In genomic region chr8:71569366-71570290, GRCm38 (mm10) we compare ENCODE assay signal across 8 mouse cellular contexts. TPM values are rescaled to one million over a fixed set of nuclear protein-coding genes. Genes with fewer than 3 reads are reported as not detected.
DNase-seq lines count a peak whose midpoint lies in the region; ATAC-seq and TF ChIP-seq lines count a peak whose summit lies in the region.

No protein-coding gene starts in this region.

- peaks cover 57% of the 10 kb centered on the region for H3K27me3 ChIP-seq in hindbrain, embryonic 10.5 days (ENCODE audit: insufficient read depth, poor library complexity, severe bottlenecking)
- H3K27me3 ChIP-seq in neural tube, embryonic 15.5 days (replicated peaks), result peaks cover 15% of the 10 kb centered on the region

- no peak for TF ChIP-seq CTCF in lung, adult 2 months (IDR thresholded peaks at IDR 0.05; ENCODE audit: insufficient read depth, low read length)

- peak; percentile 88 for DNase-seq in NIH3T3 (ENCODE audit: low read depth)
- peak; percentile 94 to 95 for DNase-seq in cerebellum, postnatal 14 days
- peak; percentile 87 to 88 for DNase-seq in frontal cortex, postnatal 10 days (ENCODE audit: low spot score in 2 of 2)
- peak; percentile 83 for DNase-seq in hindbrain, embryonic 10.5 days (ENCODE audit: low spot score)
- DNase-seq in layer of hippocampus, adult 8-10 months (ENCODE audit: low spot score in 2 of 2), result peak; percentile 92 to 95
- DNase-seq in lung, adult 2 months, result peak; percentile 93
- DNase-seq in testis, postnatal 10 days (ENCODE audit: low spot score), result peak; percentile 93

- TF ChIP-seq POLR2A in lung, adult 2 months (IDR thresholded peaks at IDR 0.05; ENCODE audit: borderline replicate concordance, extremely low read depth, low read depth, low read length), result peak; percentile 59; the same call in 1 of the 2 replicates

- H3K9ac ChIP-seq in neural tube, embryonic 15.5 days (replicated peaks), result peak overlapping the region; percentile 84

- H3K9me3 ChIP-seq in hindbrain, embryonic 10.5 days, result no peaks in the 10 kb centered on the region
- H3K9me3 ChIP-seq in neural tube, embryonic 15.5 days (replicated peaks), result no peaks in the 10 kb centered on the region

- WGBS in hindbrain, embryonic 10.5 days, result under 1% methylated on average over 51 of the region's 51 CpGs
- WGBS in lung, adult 2 months, result 5% methylated on average over 51 of the region's 51 CpGs
- under 1% methylated on average over 51 of the region's 51 CpGs for WGBS in neural tube, embryonic 15.5 days

- no peaks in the 10 kb centered on the region for H3K36me3 ChIP-seq in hindbrain, embryonic 10.5 days
- no peaks in the 10 kb centered on the region for H3K36me3 ChIP-seq in neural tube, embryonic 15.5 days

- peak overlapping the region; percentile 88 for H3K4me2 ChIP-seq in neural tube, embryonic 15.5 days

- ATAC-seq in neural tube, embryonic 15.5 days (ENCODE audit: low FRiP score), result peak; percentile 87

- peaks cover 40% of the 10 kb centered on the region for H3K4me1 ChIP-seq in hindbrain, embryonic 10.5 days (replicated peaks)
- peaks cover 9% of the 10 kb centered on the region for H3K4me1 ChIP-seq in lung, adult 2 months (ENCODE audit: control insufficient read depth, insufficient read depth, low read length)
- H3K4me1 ChIP-seq in neural tube, embryonic 15.5 days, result peaks cover 47% of the 10 kb centered on the region

- H3K4me3 ChIP-seq in hindbrain, embryonic 10.5 days, result peak overlapping the region; percentile 80
- H3K4me3 ChIP-seq in lung, adult 2 months (replicated peaks; ENCODE audit: extremely low read depth, low read depth, low read length), result peak overlapping the region; percentile 89
- peak overlapping the region; percentile 69 for H3K4me3 ChIP-seq in neural tube, embryonic 15.5 days (replicated peaks)

- H3K27ac ChIP-seq in hindbrain, embryonic 10.5 days, result peak overlapping the region; percentile 80
- peak overlapping the region; percentile 92 for H3K27ac ChIP-seq in neural tube, embryonic 15.5 days (replicated peaks)

RNA-seq across cellular contexts. Expression of gene Slc27a1, which starts 0.9 kb away (rescaled TPM):
- 24.1 and 28.9 TPM in 2 replicates for polyA plus RNA-seq in hindbrain, embryonic 10.5 days (2016; fragmentation: Nextera tagmentation; extraction: Ambion mirVana)
- total RNA-seq in layer of hippocampus, adult 8-10 months (2022), result 100 to 1,000 TPM; 107 to 130 (median 117) TPM
- polyA plus RNA-seq in lung, adult 2 months (2012; rRNA removed), result 73.5 and 101 TPM in 2 replicates
- 83.0 and 85.9 TPM in 2 replicates for polyA plus RNA-seq in neural tube, embryonic 15.5 days (2015; fragmentation: Nextera tagmentation; extraction: Ambion mirVana)

RNA-seq across cellular contexts. Expression of gene Nxnl1, which starts 3.2 kb away (rescaled TPM):
- not detected in 2 replicates for polyA plus RNA-seq in hindbrain, embryonic 10.5 days (2016; fragmentation: Nextera tagmentation; extraction: Ambion mirVana)
- total RNA-seq in layer of hippocampus, adult 8-10 months (2022), result under 1 TPM in 2 of 4 experiments, not detected in 2; 0.14 to 0.28 TPM
- 0.09 TPM in 1 of 2 replicates, not detected in the other for polyA plus RNA-seq in lung, adult 2 months (2012; rRNA removed)
- 0.15 TPM in 1 of 2 replicates, not detected in the other for polyA plus RNA-seq in neural tube, embryonic 15.5 days (2015; fragmentation: Nextera tagmentation; extraction: Ambion mirVana)

RNA-seq across cellular contexts. Expression of gene Tmem221, which starts 11.0 kb away (rescaled TPM):
- polyA plus RNA-seq in hindbrain, embryonic 10.5 days (2016; fragmentation: Nextera tagmentation; extraction: Ambion mirVana), result 0.18 and 0.26 TPM in 2 replicates
- total RNA-seq in layer of hippocampus, adult 8-10 months (2022), result 1 to 10 TPM in 1 of 4 experiments, under 1 TPM in 3; 0.27 to 1.3 (median 0.54) TPM
- 18.5 and 25.2 TPM in 2 replicates for polyA plus RNA-seq in lung, adult 2 months (2012; rRNA removed)
- polyA plus RNA-seq in neural tube, embryonic 15.5 days (2015; fragmentation: Nextera tagmentation; extraction: Ambion mirVana), result 0.15 and 0.95 TPM in 2 replicates

RNA-seq across cellular contexts. Expression of gene Pgls, which starts 22.3 kb away (rescaled TPM):
- polyA plus RNA-seq in hindbrain, embryonic 10.5 days (2016; fragmentation: Nextera tagmentation; extraction: Ambion mirVana), result 254 and 268 TPM in 2 replicates
- total RNA-seq in layer of hippocampus, adult 8-10 months (2022), result 10 to 100 TPM; 29.1 to 38.5 (median 33.6) TPM
- 140 TPM in 2 replicates for polyA plus RNA-seq in lung, adult 2 months (2012; rRNA removed)
- 223 and 232 TPM in 2 replicates for polyA plus RNA-seq in neural tube, embryonic 15.5 days (2015; fragmentation: Nextera tagmentation; extraction: Ambion mirVana)

RNA-seq across cellular contexts. Expression of gene Mvb12a, which starts 26.9 kb away (rescaled TPM):
- 68.7 and 71.6 TPM in 2 replicates for polyA plus RNA-seq in hindbrain, embryonic 10.5 days (2016; fragmentation: Nextera tagmentation; extraction: Ambion mirVana)
- 10 to 100 TPM; 32.6 to 43.7 (median 36.8) TPM for total RNA-seq in layer of hippocampus, adult 8-10 months (2022)
- polyA plus RNA-seq in lung, adult 2 months (2012; rRNA removed), result 131 and 132 TPM in 2 replicates
- polyA plus RNA-seq in neural tube, embryonic 15.5 days (2015; fragmentation: Nextera tagmentation; extraction: Ambion mirVana), result 71.3 and 72.0 TPM in 2 replicates

Comparison
In these comparisons a context has a peak if more than half of its experiments do, and no peak if none do; other contexts are left out.
1. Peak in every context shown above with its lines: DNase-seq, ATAC-seq, H3K4me3 ChIP-seq and H3K27ac ChIP-seq.
2. RNA of gene Tmem221, which starts 11.0 kb away (polyA plus RNA-seq): 18.5 to 25.2 TPM in lung, adult 2 months; 0.18 to 0.26 TPM in hindbrain, embryonic 10.5 days and 0.15 to 0.95 TPM in neural tube, embryonic 15.5 days; every median in the first group is over 10 times any median in the second.